Mouse (Mus musculus): ENCODE results near the gene Unc80.

GRCm38 (mm10) chr1:66677928-66678327 is 209.8 kb downstream of the Unc80 start:
- TF ChIP-seq CTCF (IDR thresholded peaks at IDR 0.05; ENCODE audit: control insufficient read depth, insufficient read depth, insufficient replicate concordance, low read depth, low read length) (no peak), POLR2A (IDR thresholded peaks at IDR 0.05; ENCODE audit: control insufficient read depth, low read depth, low read length) (no peak)

Data from testis, adult 2 months (tissue).